Mouse (Mus musculus) heart, adult 2 months (tissue): ENCODE data around the gene Olfr1018.

Source experiments
- CTCF ChIP-seq: fragments of 200-600 bp; IDR thresholded peaks from 2 replicates; pipeline ENCODE4 v1.8.1; 2022; ENCODE audit warnings: antibody characterized with exemption, mild to moderate bottlenecking, moderate library complexity
- POLR2A ChIP-seq: fragments of 200-500 bp; IDR thresholded peaks from 2 replicates; pipeline ENCODE4 v1.6.1; 2011; ENCODE audit warnings: mild to moderate bottlenecking, low read depth, low read length, control low read depth; ENCODE audit not compliant: insufficient read depth

DNA sequence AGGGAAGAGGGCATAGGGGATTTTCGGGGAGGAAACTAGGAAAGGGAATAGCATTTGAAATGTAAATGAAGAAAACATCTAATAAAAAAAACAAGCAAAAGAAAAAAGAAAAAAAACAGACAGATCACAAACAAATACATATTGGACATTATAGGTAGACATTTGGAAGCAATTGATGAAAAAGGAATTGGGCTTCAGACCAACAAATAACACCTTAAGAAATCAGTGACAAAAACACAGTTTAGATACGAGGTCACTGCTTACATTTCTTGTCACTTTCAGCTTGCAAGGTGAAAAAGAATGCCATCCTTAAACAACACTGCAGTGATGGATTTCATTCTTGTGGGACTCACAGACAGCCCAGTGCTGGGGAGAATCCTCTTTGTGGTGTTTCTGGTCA lies 50.0 kb downstream of the Olfr1018 start, which contains the start of gene Olfr1022:
- TF ChIP-seq CTCF: no peak
- TF ChIP-seq POLR2A: no peak
